Mouse (Mus musculus): Measurements from ENCODE around the gene Fam104a. TPM values are rescaled to one million over a fixed set of nuclear protein-coding genes. Genes with fewer than 3 reads are reported as not detected.

The Fam104a gene
- total RNA-seq, 2 experiments from 2014 or later, result 29.0 to 33.0 TPM

DNA sequence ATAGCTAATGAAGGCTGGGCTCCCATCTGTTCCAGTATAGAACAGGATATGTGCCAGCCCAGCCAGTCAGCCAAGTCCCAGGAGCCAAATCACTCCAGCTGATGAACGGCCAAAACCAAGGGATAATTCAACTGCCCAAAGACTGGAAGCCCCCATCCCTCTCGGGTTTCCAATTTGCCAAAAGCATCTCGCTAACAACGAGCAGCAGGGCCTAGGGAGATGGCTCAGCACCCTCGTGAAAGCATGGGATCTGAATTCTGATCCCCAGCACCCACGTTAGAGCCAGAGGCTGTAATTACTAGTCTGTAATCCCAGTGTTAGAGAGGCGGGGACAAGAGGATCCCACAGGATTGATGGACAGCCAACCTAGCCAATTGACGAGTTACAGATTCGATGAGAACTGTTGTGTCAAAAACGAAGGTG is 49.2 kb downstream of the Fam104a start:
- intact Hi-C loops (cut with DNase I), result no loop called here

DNA sequence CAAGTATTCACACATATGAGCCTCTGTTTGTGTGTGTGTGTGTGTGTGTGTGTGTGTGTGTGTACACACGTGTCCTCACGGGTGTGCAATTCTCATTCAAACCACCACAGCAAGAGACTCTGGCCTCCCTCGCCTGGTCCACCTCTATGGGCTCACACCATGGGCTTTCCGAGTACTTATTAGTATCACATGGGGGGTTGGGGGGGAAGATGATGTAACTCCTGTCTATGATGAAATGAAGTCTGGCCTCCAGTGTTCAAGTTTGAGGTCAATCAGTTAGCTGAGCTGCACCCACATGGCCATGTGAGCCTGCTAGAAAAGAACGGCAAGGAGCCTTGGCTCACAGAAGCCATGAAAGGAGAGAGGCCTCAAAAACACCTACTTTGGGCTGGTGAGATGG is 50.6 kb downstream of the Fam104a start:
- DNase-seq, result no peak
- no peak for TF ChIP-seq CTCF (IDR thresholded peaks at IDR 0.05)
- intact Hi-C loops (cut with DNase I), result no loop called here
- Histone ChIP-seq H3K27ac (no peak overlapping the region), H3K4me3 (no peak overlapping the region)

More for the DNA sequence above, 49.2 kb downstream of the Fam104a start:
- no peak for DNase-seq
- Histone ChIP-seq H3K27ac (no peak overlapping the region), H3K4me3 (no peak overlapping the region)
- TF ChIP-seq CTCF (IDR thresholded peaks at IDR 0.05), result no peak

DNA sequence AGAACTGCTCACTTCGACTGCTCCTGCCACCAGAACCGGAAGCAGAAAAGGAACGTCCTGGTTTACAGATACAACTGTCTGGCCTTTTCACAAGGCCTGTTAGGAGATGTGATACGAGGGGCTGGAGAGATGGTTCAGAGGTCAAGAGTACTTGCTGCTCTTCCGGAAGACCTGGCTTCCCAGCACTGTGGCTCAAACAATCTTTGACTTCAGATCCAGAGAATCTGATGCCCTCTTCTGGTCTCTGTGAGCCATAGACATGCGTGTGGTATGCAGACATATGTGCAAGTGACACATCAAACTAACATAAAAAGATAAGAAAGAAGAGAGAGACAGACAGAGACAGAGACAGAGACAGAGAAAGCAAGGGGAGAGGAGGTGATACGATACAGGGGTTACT is 51.7 kb downstream of the Fam104a start:
- H3K27ac ChIP-seq, result no peak overlapping the region
- TF ChIP-seq CTCF (IDR thresholded peaks at IDR 0.05), result no peak
- no peak overlapping the region for H3K4me3 ChIP-seq
- intact Hi-C loops (cut with DNase I), result no loop called here
- no peak for DNase-seq

DNA sequence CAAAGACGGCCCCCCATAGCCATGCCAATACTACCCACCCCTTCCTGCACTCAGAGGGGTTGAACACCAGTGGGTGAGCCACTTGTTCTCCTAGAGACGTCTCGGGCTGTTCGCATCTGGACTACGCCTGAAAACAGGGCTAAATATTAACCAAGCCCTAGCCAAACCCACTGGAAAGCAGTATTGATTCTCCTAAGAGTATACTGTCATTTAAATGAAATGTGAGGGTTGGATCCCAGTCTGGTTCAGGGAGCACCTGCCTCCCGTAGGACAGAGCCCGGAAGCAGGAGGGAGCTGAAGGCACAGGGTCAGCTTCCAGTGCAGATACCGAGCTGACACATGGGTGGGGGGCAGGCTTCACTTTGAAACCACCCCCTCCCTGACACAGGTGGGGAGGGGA is 52.1 kb downstream of the Fam104a start:
- TF ChIP-seq CTCF (IDR thresholded peaks at IDR 0.05), result no peak
- intact Hi-C loops (cut with DNase I), result no loop called here
- H3K4me3 ChIP-seq, result no peak overlapping the region

DNA sequence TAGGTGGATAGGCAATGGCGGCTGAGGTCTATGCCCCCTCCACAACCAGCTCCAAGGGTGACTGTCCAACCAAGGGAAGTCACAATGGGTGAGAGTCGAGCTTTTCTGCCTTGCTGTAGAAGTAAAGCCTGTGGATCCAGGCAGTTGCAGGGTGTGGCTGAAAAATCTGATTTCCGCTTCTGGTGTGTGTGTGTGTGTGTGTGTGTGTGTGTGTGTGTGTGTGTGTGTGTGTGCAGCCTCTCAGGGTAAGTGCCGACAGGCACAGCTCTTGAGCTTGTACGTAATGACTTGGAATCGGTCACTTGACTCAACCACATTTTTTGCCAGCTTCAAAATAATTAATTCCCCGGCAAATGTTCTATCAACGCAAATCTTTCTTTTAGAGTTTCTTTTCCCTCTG is 52.7 kb downstream of the Fam104a start:
- DNase-seq, result no peak
- Histone ChIP-seq H3K27ac (no peak overlapping the region), H3K4me3 (no peak overlapping the region)
- intact Hi-C loops (cut with DNase I), result no loop called here
- TF ChIP-seq CTCF (IDR thresholded peaks at IDR 0.05), result no peak

More for the DNA sequence above, 52.1 kb downstream of the Fam104a start:
- no peak for DNase-seq
- H3K27ac ChIP-seq, result no peak overlapping the region

DNA sequence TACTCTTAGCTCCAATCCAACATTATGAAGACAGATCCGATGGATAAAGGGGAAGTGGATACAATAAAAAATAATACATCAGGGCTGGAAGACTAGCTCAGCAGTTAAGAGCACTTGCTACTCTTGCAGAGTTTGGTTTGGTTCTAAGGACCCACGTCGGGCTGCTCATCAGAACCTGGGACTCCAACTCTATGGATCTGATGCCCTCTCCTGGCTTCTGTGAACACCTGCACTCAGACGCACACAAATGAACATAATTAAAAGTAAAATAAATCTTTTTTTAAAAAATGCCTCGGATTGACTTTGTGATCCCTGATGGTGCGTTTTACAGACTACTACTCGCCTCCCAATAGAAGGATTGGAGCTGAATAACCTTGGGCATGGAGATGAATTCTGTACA is 53.3 kb downstream of the Fam104a start:
- no peak for DNase-seq
- TF ChIP-seq CTCF (IDR thresholded peaks at IDR 0.05), result peak; percentile 36; the same call in 1 of the 2 replicates
- Histone ChIP-seq H3K4me3 (no peak overlapping the region), H3K27ac (no peak overlapping the region)
- intact Hi-C loops (cut with DNase I), result no loop called here

DNA sequence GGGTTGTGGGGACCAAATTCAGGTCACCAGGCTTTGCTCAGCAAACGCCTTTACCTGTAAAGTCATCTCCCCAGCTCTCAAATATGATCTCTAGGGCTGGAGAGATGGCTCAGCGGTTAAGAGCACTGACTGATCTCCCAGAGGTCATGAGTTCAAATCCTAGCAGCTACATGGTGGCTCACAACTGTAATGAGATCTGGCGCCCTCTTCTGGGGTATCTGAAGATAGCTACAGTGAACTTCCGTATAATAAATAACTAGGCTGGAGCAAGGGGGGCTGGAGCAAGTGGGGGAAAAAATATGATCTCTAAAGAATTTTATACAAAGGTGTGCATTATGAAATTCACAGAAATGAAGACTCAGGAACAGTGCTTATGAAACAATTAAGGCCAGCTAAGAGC is 56.2 kb downstream of the Fam104a start:
- intact Hi-C loops (cut with DNase I), result no loop called here
- H3K4me3 ChIP-seq, result no peak overlapping the region

DNA sequence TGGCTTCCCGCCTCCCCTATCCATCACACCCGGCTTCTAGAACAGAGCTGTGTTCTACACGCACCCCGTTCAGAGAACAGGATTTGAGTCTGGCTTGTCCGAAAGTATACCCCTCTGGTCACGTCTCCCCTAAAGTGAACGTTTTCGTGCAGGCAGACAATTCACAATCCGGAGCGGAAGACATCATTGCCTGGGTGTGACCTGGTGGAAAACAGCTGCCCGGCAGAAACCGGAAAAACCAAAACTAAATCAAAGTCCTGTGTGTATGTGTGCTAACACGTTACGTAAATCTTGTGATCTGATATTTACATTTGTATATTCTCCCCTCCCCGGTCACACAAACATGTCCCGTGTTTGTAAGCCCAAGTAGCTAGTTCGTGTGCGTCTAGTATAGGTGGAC is 58.5 kb downstream of the Fam104a start:
- no peak overlapping the region for H3K4me3 ChIP-seq
- no peak for TF ChIP-seq CTCF (IDR thresholded peaks at IDR 0.05)
- intact Hi-C loops (cut with DNase I), result no loop called here
- no peak overlapping the region for H3K27ac ChIP-seq
- DNase-seq, result no peak

More for the DNA sequence above, 56.2 kb downstream of the Fam104a start:
- DNase-seq, result no peak
- no peak overlapping the region for H3K27ac ChIP-seq
- peak; percentile 49 for TF ChIP-seq CTCF (IDR thresholded peaks at IDR 0.05)

DNA sequence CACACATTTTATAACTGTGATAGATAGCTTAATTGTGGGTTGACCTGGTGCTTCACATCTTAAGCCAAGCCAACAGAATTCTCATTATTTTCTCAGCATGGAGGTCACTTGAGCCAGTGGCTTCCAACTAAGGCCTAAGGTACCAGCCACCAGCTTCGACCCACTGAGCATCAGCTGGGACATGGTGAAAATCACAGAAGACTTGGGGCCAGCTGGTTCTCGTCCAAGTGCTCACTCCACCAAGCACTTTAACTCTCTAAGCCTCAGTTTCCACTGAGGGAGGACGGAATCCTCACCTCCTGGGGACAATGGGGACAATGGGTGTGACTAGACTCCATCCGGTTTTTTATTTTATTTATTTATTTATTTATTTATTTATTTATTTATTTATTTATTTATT is 61.9 kb downstream of the Fam104a start:
- TF ChIP-seq CTCF (IDR thresholded peaks at IDR 0.05), result no peak
- no peak overlapping the region for H3K27ac ChIP-seq
- no peak overlapping the region for H3K4me3 ChIP-seq
- intact Hi-C loops (cut with DNase I), result no loop called here
- DNase-seq, result no peak

DNA sequence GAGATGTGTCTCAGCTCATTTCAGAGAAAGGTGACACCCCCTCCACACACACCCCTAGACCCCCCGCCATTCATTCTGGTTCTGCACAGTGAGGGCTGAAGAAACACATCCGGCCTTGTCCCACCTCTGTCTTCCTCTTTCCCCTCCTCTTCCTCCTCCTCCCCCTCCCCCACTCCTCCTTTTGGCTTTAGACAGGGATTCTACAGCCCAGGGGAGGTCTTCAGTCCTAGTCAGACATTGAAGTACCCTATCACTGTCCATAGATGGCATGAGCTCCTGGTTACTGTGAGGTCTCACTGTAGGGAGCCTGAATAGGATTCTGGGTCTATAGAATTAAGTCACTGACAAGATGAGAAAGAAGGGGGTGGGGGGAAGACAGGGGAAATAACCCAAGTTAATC is 63.0 kb downstream of the Fam104a start:
- DNase-seq, result no peak
- intact Hi-C loops (cut with DNase I), result no loop called here
- no peak overlapping the region for H3K4me3 ChIP-seq
- H3K27ac ChIP-seq, result no peak overlapping the region
- no peak for TF ChIP-seq CTCF (IDR thresholded peaks at IDR 0.05)

DNA sequence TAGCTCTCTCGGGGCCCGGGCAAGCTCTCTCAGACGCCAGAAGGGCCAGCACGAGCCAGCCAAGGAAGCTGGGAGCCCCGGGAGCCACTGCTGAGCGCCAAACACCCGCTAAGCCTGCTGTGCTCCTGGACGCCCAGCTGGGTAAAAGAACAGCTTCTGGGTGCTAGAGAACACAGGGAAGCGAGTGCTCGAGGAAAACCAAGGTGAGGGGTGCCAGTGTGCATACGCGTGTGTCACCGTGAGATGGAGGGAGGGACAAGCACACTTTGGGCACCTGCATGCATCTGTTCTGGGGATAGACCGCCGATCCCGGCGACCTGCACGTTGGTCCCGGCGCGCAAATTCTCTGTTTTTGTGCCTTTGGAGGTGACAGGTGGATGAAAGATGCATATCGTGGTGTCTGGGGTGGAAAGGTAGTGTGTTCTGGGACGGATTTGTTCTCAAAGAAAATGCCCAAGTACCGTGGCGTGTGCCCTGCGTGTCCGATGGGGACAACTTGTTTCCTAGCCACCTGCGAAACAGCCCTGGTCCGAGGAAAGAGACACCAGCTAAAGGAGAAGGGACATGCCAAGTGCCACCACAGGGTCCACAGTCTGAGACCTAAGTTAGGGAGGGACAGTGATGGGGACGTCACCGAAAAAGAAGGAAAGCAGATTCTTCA is 64.4 kb downstream of the Fam104a start:
- intact Hi-C loops (cut with DNase I), result no loop called here
- Histone ChIP-seq H3K4me3 (peak overlapping the region; percentile 70), H3K27ac (no peak overlapping the region)
- DNase-seq, result no peak
- TF ChIP-seq CTCF (IDR thresholded peaks at IDR 0.05), result no peak

DNA sequence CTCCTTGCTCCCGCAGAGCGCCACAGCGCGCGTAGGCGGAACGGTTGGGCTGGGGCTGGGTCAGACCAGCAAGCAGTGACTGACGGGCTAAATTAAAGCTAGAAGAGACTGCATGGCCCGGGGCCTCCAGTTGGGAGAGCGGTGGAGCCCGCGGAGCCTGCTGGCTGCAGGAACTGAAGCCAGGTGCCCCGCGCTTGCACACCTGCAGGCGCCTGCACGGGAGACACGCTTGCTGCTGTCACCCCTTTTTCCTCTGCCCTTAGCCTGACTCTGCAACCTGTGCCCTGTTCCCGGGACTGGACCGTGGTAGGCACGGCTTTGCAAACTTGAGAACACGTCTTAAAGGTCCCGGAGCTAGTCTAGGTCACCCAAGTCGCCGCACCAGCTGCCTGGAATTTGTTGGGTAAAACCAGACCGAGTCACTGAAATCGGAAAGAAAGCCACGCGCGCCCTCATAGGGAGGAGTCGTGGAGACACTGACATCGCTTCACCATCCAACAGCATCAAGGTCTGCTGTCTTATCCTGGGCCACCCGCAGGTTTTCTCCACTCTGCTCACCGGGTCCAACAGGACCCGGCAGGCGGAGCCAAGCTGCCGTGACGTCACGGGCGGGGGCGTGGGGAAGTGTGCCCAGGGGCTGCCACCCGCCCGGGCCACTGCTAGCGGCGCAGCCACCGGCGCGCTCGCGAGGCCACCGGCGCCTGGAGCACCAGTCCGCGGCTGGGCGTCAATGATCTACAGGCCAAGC is 65.1 kb downstream of the Fam104a start, which contains the start of gene Sstr2:
Sstr2 (plus strand) TSS at position 671 of the 748 bp plus-strand sequence.
- Histone ChIP-seq H3K4me3 (peak within 1 kb of the TSS; percentile 70), H3K27ac (no peak within 1 kb of the TSS)
- TF ChIP-seq CTCF (IDR thresholded peaks at IDR 0.05), result no peak
- intact Hi-C loops (cut with DNase I), result no loop called here
- DNase-seq, result peak; percentile 71

DNA sequence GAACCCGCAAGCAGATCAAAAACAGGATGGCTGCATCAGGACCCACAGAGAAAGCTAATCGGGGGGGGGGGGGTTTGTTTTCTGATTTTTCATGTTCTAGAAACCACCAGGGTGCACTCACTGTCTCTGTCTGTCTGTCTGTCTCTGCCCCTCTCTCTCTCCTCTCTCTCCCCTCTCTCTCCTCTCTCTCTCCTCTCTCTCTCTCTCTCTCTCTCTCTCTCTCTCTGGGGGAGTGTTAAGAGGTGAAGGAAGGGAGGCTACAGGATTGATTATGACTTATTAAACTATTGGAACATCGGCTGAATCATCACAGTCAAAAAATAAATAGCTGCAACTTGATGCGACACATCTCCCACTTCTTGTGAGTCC is 65.7 kb downstream of the Fam104a start:
- Histone ChIP-seq H3K27ac (no peak overlapping the region), H3K4me3 (peak overlapping the region; percentile 70)
- no peak for TF ChIP-seq CTCF (IDR thresholded peaks at IDR 0.05)
- intact Hi-C loops (cut with DNase I), result no loop called here
- no peak for DNase-seq

Data from gastrocnemius, adult 2 months (tissue).